Mouse (Mus musculus) erythroblast, embryonic 14.5 days (primary cell): ENCODE measurements around the gene Ndc1.

Experiments
- GATA1 ChIP-seq: IDR thresholded peaks from 2 replicates; pipeline ENCODE4 v1.6.1; 2012; ENCODE audit warnings: low read length, inconsistent platforms, mixed read lengths
- TAL1 ChIP-seq: IDR thresholded peaks from 3 replicates; pipeline ENCODE4 v1.6.1; 2012; ENCODE audit warnings: low read length, inconsistent platforms, mixed read lengths

DNA sequence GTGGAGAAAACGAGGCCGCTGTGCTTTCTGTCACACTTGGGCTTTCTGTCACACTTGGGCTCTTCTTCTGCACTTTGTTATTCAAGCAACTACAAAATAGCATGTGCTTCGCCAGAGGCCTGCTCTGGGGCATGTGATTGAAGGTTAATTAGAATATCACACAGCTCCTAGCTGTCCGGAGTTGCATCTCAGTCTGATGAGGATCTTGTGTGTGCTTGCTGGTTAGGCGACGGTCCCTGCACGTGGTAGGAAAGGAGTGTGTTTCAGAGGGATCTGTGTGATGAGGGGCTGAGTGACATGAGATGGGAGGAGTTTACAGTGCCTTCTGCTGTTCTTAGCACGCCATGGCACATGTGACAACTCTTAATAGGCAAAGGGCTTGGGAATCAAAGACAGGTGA lies 19.9 kb downstream of the Ndc1 start:
- TF ChIP-seq GATA1: no peak
- no peak for TF ChIP-seq TAL1
